Mouse (Mus musculus) cerebellum, postnatal 36 days (tissue): ENCODE results near the gene Kif6.

Experiments
- DNase-seq, 2 experiments: peaks; one replicate each; pipeline ENCODE4 v3.0.0; 2021 to 2022; ENCODE audit warnings: mixed read lengths in 2 of 2

Kif6 gene

GRCm38 (mm10) chr17:49934586-49934985 is 319.6 kb downstream of the Kif6 start:
- DNase-seq = no peak

- DNase-seq = peak; percentile 75 to 83
Measured at GRCm38 (mm10) chr17:49935602-49936205, 320.8 kb downstream of the Kif6 start.

GRCm38 (mm10) chr17:49936214-49936613 is 321.3 kb downstream of the Kif6 start:
- DNase-seq = no peak

- DNase-seq = no peak
Measured at GRCm38 (mm10) chr17:49939146-49939545, 324.2 kb downstream of the Kif6 start.

- no peak for DNase-seq
Measured at GRCm38 (mm10) chr17:49942674-49943073, 327.7 kb downstream of the Kif6 start.

GRCm38 (mm10) chr17:49951491-49951855 is 336.5 kb downstream of the Kif6 start:
- DNase-seq = peak; percentile 74 to 86

GRCm38 (mm10) chr17:49951856-49952607 is 337.1 kb downstream of the Kif6 start:
- peak; percentile 14 to 26 for DNase-seq

GRCm38 (mm10) chr17:49959021-49959420 is 344.1 kb downstream of the Kif6 start:
- DNase-seq = no peak
